Mouse (Mus musculus) embryonic fibroblast, embryonic 13.5 days (primary cell): ENCODE results near the gene Hoxc8. TPM values are rescaled to one million over a fixed set of nuclear protein-coding genes. Genes with fewer than 3 reads are reported as not detected.
A peak's percentile ranks its signal among the peaks of the same experiment; 100 is the strongest.

Experiments used
- H3K27ac ChIP-seq: 2 replicates; pipeline ENCODE4 v1.5.1; 2012; ENCODE audit warnings: low read length, control low read depth, inconsistent platforms; ENCODE audit not compliant: insufficient read depth
- H3K4me1 ChIP-seq: 2 replicates; pipeline ENCODE4 v1.6.1; 2011; ENCODE audit warnings: low read length; ENCODE audit not compliant: control insufficient read depth, insufficient read depth
- H3K4me3 ChIP-seq: 2 replicates; pipeline ENCODE4 v1.5.1; 2011; ENCODE audit warnings: mild to moderate bottlenecking, control low read depth, low read length; ENCODE audit not compliant: insufficient read depth
- CTCF ChIP-seq: IDR thresholded peaks from 2 replicates; pipeline ENCODE4 v1.5.1; 2011; ENCODE audit warnings: mild to moderate bottlenecking, control low read depth, low read length, moderate library complexity, borderline replicate concordance; ENCODE audit not compliant: insufficient read depth
- POLR2A ChIP-seq: IDR thresholded peaks from 2 replicates; pipeline ENCODE4 v1.6.1; 2011; ENCODE audit warnings: low read depth, mild to moderate bottlenecking, control low read depth, low read length, moderate library complexity
- polyA plus RNA-seq: library from polyadenylated mRNA; stranded (reverse); fragments of >200 nt; gene quantifications from 2 replicates; pipeline ENCODE4 v1.2.4, GENCODE M21; 2011; ENCODE audit warnings: low read depth; ENCODE audit not compliant: missing spikeins, insufficient read length

Hoxc8 gene
- polyA plus RNA-seq, 1 experiment = 28.5 TPM

DNA sequence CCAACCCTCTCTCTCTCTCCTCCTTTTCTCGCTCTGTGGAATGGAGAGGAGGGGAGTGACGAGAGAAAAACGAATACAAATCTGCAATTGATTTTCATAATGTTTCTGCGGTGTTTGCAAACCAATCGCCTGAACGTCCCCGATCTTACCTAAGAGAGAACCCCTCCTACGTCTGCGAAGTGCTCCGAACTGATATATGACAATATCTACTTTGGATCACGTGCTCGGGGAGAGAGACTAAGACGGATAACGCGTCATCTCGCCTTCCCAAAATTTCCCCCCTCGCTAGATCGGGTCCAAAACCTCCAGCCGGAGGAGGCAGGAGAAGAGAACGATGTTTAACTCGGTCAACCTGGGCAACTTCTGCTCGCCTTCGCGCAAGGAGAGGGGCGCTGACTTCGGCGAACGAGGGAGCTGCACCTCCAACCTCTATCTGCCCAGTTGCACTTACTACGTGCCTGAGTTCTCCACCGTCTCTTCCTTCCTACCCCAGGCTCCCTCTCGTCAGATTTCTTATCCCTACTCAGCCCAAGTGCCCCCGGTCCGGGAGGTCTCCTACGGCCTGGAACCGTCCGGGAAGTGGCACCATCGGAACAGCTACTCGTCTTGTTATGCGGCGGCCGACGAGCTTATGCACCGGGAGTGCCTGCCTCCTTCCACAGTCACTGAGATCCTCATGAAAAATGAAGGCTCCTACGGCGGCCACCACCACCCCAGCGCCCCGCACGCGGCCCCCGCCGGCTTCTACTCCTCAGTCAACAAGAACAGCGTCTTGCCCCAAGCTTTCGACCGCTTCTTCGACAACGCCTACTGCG, 36.0 kb upstream of the Hoxc8 start, which contains the start of gene Hoxc11:
Gene Hoxc11 (plus strand): TSS at position 236 of the 815 bp plus-strand sequence.
- Histone ChIP-seq H3K4me3 (peak within 1 kb of the TSS; percentile 21; the same call in 1 of the 2 replicates), H3K4me1 (no peaks in the 10 kb centered on the region), H3K27ac (no peak within 1 kb of the TSS)
- no peak for TF ChIP-seq POLR2A
- TF ChIP-seq CTCF = no peak

GRCm38 (mm10) chr15:102955007-102955382, 35.4 kb upstream of the Hoxc8 start:
- TF ChIP-seq CTCF = no peak
- Histone ChIP-seq H3K4me1 (no peaks in the 10 kb centered on the region), H3K4me3 (peak overlapping the region; percentile 21; the same call in 1 of the 2 replicates), H3K27ac (no peak overlapping the region)

DNA sequence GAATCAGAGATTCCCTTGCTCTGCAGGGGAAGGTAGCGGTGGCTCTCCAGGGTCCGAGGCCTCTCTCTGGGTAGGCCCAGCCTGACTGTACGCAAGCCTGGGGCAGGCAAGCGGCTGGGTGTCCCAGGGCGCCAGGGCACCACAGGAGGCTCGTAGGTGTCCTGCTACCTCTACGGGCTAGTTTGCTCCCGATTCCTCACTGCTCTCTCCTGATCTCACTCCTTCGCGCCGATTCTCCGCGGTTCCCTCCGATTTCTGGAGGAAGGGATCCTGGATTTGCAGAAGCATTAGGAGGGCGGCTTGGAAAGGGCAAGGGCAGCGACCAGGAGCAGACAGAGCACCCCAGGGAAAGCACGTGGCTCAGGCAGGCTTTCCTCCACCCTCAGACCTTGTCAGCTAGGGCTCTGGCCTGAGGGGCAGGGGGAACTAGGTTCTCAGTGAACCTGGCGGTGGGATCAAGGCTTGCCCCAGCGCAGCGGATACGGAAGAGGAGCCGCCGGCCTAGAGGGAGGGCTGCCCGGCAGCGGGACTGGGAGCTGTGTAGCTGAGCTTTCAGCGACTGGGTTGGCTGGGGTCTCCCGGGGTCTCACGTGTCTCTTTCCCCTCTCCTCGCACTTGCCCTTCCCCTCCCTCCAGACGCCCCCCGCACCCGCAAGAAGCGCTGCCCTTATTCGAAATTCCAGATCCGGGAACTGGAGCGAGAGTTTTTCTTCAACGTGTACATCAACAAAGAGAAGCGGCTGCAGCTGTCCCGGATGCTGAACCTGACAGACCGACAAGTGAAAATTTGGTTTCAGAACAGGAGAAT, 34.4 kb upstream of the Hoxc8 start:
- H3K27ac ChIP-seq = no peak overlapping the region
- TF ChIP-seq CTCF (no peak), POLR2A (no peak)
- H3K4me1 ChIP-seq = no peaks in the 10 kb centered on the region
- no peak overlapping the region; the same call in 1 of the 2 replicates for H3K4me3 ChIP-seq

DNA sequence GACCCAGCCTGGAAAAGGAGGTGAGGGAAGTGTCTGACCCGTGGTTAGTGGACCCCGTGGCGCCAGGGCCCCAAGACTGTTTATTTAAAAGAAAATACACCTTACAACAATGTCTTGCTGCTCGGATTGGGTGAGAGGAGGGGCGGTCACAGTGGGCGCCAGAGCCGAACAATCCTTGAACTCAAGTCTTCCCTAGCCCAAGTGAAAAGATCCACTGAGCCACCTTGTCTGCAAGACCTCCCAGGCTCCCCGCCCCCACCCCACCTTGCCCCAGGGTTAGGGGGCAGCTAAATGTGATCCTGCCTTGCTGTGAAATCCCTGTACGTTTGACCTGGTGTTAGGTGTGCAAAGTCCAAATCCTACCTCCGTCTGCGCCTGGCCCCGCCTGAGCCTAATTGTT, 33.5 kb upstream of the Hoxc8 start:
- H3K4me1 ChIP-seq = no peaks in the 10 kb centered on the region
- H3K4me3 ChIP-seq = no peak overlapping the region
- H3K27ac ChIP-seq = no peak overlapping the region
- no peak for TF ChIP-seq CTCF
- TF ChIP-seq POLR2A = no peak

DNA sequence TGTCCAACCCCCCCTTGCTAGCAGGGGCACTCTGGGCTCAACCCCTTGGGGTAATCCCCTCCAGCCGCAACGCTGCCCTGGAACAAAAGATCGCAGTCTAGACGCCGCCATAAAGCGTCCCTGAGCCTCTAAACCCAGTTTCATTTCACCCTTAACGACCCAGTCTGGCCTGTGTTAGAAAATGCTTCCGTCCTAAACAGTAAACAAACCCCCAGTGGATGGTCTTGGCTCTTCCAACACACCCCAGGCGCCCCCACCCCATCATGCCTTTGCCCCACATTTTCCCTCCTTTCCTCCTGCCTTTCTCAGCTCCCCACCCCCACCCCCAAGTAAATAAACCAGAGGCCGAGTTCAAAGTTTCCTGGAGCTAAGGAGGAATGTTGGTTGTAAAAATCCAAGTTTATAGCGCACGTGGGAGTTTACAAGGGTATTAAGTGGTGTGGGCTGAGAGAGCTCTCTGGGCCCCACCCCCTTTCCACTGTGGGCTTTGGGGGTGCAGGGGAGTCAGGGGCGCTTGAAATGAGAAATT, 30.7 kb upstream of the Hoxc8 start:
- Histone ChIP-seq H3K4me3 (no peak overlapping the region), H3K4me1 (no peaks in the 10 kb centered on the region), H3K27ac (peak overlapping the region; percentile 41; the same call in 1 of the 2 replicates)
- TF ChIP-seq CTCF (no peak), POLR2A (no peak)

DNA sequence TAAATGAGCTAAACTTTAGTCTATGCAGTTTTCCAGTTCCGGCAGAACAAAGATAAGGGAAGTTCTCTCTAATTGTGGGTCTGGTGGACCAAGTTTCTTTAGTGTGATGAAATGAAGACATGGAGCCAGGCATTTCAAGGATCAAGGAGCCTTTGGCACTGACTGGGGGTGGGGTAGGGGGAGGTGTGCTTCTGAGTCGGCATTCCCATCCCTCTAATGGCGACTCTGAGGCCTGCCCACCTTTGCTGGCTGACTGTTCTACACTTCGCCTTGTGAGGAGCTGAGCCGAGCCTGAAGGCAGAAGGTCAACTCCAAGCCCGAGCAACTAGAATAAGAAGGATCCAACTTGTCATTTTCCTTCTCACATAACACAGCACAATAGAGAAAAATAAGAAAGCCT, 28.7 kb upstream of the Hoxc8 start:
- Histone ChIP-seq H3K27ac (peak overlapping the region; percentile 20; the same call in 1 of the 2 replicates), H3K4me3 (no peak overlapping the region), H3K4me1 (no peaks in the 10 kb centered on the region)
- TF ChIP-seq CTCF = no peak
- no peak for TF ChIP-seq POLR2A

- Histone ChIP-seq H3K27ac (0 out of 2 replicates have a peak overlapping the region, but pooled peaks have one; percentile 14), H3K4me3 (peak overlapping the region; percentile 2), H3K4me1 (no peaks in the 10 kb centered on the region)
Measured at GRCm38 (mm10) chr15:102962492-102962891, 27.9 kb upstream of the Hoxc8 start.

DNA sequence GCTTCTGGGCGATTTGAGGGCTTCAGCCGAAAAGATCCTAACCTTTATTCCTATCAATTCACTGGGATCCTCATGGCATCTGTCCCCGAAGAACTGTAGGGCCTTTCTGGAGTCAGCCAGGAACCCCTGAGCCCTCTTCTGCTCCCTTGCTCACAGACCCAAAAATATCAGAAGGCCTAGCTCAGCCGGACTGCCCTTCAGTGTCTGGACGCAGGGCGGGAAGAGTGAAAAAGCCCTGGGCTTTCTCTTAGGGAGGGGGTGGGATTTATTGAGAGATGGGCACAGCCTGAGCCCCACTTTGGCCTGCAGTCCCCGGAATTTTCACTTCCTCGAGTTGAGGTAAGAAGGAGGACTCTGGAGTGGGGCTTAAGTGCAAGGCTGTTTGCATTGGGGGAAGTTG, 27.1 kb upstream of the Hoxc8 start:
- Histone ChIP-seq H3K4me3 (no peak overlapping the region; the same call in 1 of the 2 replicates), H3K4me1 (no peaks in the 10 kb centered on the region), H3K27ac (no peak overlapping the region)
- TF ChIP-seq CTCF (no peak), POLR2A (no peak)

More at GRCm38 (mm10) chr15:102962492-102962891, 27.9 kb upstream of the Hoxc8 start:
- TF ChIP-seq CTCF = no peak
- TF ChIP-seq POLR2A = no peak; the same call in 1 of the 2 replicates
